Mouse (Mus musculus): Measurements from ENCODE around the gene Idh3g. TPM values are rescaled to one million over a fixed set of nuclear protein-coding genes. Genes with fewer than 3 reads are reported as not detected.

Idh3g gene
- polyA plus RNA-seq (2012; rRNA removed): 426 and 432 TPM in 2 replicates

GRCm38 (mm10) chrX:73786364-73787224 is at the start of gene Idh3g, which contains the start of gene Ssr4:
Idh3g (minus strand) TSS chrX:73786897.
Ssr4 (plus strand) TSS chrX:73787028.

GRCm38 (mm10) chrX:73824185-73825151 is 37.8 kb upstream of the Idh3g start, which contains the start of gene Pdzd4:
Pdzd4 (minus strand) TSS chrX:73824969.

GRCm38 (mm10) chrX:73774168-73774760 is 12.4 kb downstream of the Idh3g start, which contains the start of gene Srpk3:
Srpk3 (plus strand) TSS chrX:73774405.

GRCm38 (mm10) chrX:73756334-73757140 is 30.2 kb downstream of the Idh3g start, which contains the start of gene Plxnb3:
Plxnb3 (plus strand) TSS chrX:73757090.

Other genes with a start within 250 kb of the Idh3g start
- gene Dusp9, start 147.5 kb downstream of the Idh3g start, polyA plus RNA-seq (2012; rRNA removed): 0.79 and 2.1 TPM in 2 replicates
- gene Pnck, start 126.8 kb downstream of the Idh3g start, polyA plus RNA-seq (2012; rRNA removed): 128 and 130 TPM in 2 replicates
- gene Slc6a8, start 113.7 kb downstream of the Idh3g start, polyA plus RNA-seq (2012; rRNA removed): 63.2 and 64.5 TPM in 2 replicates
- gene Bcap31, start 70.7 kb downstream of the Idh3g start, polyA plus RNA-seq (2012; rRNA removed): 51.7 and 61.3 TPM in 2 replicates
- gene Abcd1, start 70.3 kb downstream of the Idh3g start, polyA plus RNA-seq (2012; rRNA removed): 15.6 and 16.2 TPM in 2 replicates
- 0.60 and 1.2 TPM in 2 replicates for gene Plxnb3, start 29.8 kb downstream of the Idh3g start, polyA plus RNA-seq (2012; rRNA removed)
- gene Srpk3, start 12.5 kb downstream of the Idh3g start, polyA plus RNA-seq (2012; rRNA removed): 0.36 and 8.6 TPM in 2 replicates
- 163 and 179 TPM in 2 replicates for gene Ssr4, start 131 bp upstream of the Idh3g start, polyA plus RNA-seq (2012; rRNA removed)
- 91.6 and 95.9 TPM in 2 replicates for gene Pdzd4, start 38.1 kb upstream of the Idh3g start, polyA plus RNA-seq (2012; rRNA removed)
- gene Avpr2, start 105.2 kb upstream of the Idh3g start, polyA plus RNA-seq (2012; rRNA removed): not detected in 2 replicates
- 172 and 174 TPM in 2 replicates for gene L1cam, start 109.2 kb upstream of the Idh3g start, polyA plus RNA-seq (2012; rRNA removed)
- 7.8 and 7.9 TPM in 2 replicates for gene Arhgap4, start 135.0 kb upstream of the Idh3g start, polyA plus RNA-seq (2012; rRNA removed)
- gene Naa10, start 135.0 kb upstream of the Idh3g start, polyA plus RNA-seq (2012; rRNA removed): 108 TPM in 2 replicates
- gene Renbp, start 144.0 kb upstream of the Idh3g start, polyA plus RNA-seq (2012; rRNA removed): 11.5 and 16.1 TPM in 2 replicates
- gene Hcfc1, start 179.5 kb upstream of the Idh3g start, polyA plus RNA-seq (2012; rRNA removed): 71.4 and 72.6 TPM in 2 replicates
- 72.9 and 74.2 TPM in 2 replicates for gene Irak1, start 237.0 kb upstream of the Idh3g start, polyA plus RNA-seq (2012; rRNA removed)

Measured in central nervous system, embryonic 14 days (tissue).